In the genomic region with DNA sequence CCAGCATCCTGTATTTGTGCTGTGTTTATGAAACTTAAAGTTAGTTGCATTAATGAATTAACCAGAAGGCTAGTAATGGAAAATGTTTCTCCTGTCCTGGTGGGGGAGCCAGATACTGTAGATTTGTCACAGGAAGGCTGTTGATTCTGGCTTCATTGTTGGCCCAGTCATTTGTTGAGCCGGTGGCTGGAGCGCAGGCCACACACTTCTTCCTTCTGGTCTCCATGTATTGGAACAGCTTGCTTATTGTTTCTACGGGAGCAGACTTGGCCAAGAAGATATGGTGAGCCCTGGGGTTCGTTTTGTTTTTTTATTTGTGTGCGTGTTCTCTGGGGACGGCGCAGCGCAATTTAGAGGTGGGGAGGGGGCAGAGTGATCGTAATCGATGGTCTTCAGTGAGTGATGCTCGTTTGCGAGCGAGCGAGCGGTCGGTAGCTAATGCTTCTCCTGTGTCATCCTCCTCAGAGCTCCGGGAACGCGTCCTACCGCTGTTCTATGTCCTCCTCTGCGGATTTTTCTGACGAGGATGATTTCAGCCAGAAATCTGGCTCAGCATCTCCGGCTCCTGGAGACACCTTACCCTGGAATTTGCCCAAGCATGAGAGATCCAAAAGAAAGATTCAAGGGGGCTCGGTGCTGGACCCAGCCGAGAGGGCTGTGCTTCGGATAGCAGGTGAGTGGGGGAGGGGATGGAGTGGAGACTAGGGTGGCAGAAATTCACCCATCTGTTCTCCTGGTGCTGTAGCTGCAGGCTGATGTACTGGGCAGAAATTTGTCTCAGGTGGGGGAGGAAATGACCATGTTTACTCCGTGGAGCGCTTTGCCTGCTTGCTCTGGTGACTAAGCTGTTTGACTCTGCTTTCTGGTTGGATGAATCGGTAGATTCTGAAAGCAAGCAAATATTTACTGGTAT, we compare ENCODE assay signal across 8 mouse cellular contexts.
DNase-seq lines count a peak whose midpoint lies in the region; ATAC-seq and TF ChIP-seq lines count a peak whose summit lies in the region.

No protein-coding gene starts in this region.

- peak; percentile 78 for DNase-seq in CD4-positive, CD25-positive, alpha-beta regulatory T cell, adult 2 months (ENCODE audit: low read depth, low spot score)
- peak; percentile 95 for DNase-seq in brain, adult 2 months (ENCODE audit: low read depth, low spot score)
- peak; percentile 76 for DNase-seq in forebrain, embryonic 11.5 days (ENCODE audit: low spot score)
- DNase-seq in kidney, postnatal 10 days = peak; percentile 76
- peak; percentile 38 for DNase-seq in naive thymus-derived CD4-positive, alpha-beta T cell, adult 2 months (ENCODE audit: low read depth)

- H3K4me2 ChIP-seq in forebrain, embryonic 11.5 days (ENCODE audit: low read depth, low read length, severe bottlenecking) = peak overlapping the region; percentile 88
- H3K4me2 ChIP-seq in heart, embryonic 16.5 days (ENCODE audit: low read depth, low read length) = peak overlapping the region; percentile 98
- peak overlapping the region; percentile 64 for H3K4me2 ChIP-seq in liver, embryonic 12.5 days

- H3K9ac ChIP-seq in forebrain, embryonic 11.5 days (ENCODE audit: low read length) = peak overlapping the region; percentile 72
- H3K9ac ChIP-seq in heart, embryonic 16.5 days (ENCODE audit: low read length) = peak overlapping the region; percentile 76
- H3K9ac ChIP-seq in liver, embryonic 12.5 days = no peak overlapping the region

- TF ChIP-seq CTCF in testis, adult 2 months (IDR thresholded peaks at IDR 0.05; ENCODE audit: control insufficient read depth, insufficient read depth, insufficient replicate concordance, low read depth, low read length) = no peak

- ATAC-seq in forebrain, embryonic 11.5 days (replicated peaks; ENCODE audit: low FRiP score) = peak; percentile 83
- ATAC-seq in heart, embryonic 16.5 days (replicated peaks; ENCODE audit: extremely low read depth, insufficient read depth, low FRiP score) = peak; percentile 80
- 0 out of 2 replicates have a peak, but pooled peaks have one; percentile 40 for ATAC-seq in liver, embryonic 12.5 days

- under 1% methylated on average over 29 of the region's 29 CpGs for WGBS in forebrain, embryonic 11.5 days
- 1% methylated on average over 29 of the region's 29 CpGs for WGBS in heart, embryonic 16.5 days
- WGBS in liver, embryonic 12.5 days (ENCODE audit: insufficient replicate concordance) = 3% methylated on average over 29 of the region's 29 CpGs

- no peaks in the 10 kb centered on the region for H3K27me3 ChIP-seq in forebrain, embryonic 11.5 days (ENCODE audit: control insufficient read depth, insufficient read depth, low read length)
- no peaks in the 10 kb centered on the region for H3K27me3 ChIP-seq in heart, embryonic 16.5 days (ENCODE audit: control insufficient read depth, insufficient read depth, low read length)
- peaks cover 18% of the 10 kb centered on the region for H3K27me3 ChIP-seq in liver, embryonic 12.5 days (replicated peaks)
- H3K27me3 ChIP-seq in testis, adult 2 months (ENCODE audit: control insufficient read depth, insufficient read depth, low read length) = no peaks in the 10 kb centered on the region

- peak overlapping the region; percentile 56 for H3K4me3 ChIP-seq in forebrain, embryonic 11.5 days (ENCODE audit: low read depth, low read length)
- peak overlapping the region; percentile 65 for H3K4me3 ChIP-seq in heart, embryonic 16.5 days (ENCODE audit: low read length)
- peak overlapping the region; percentile 41 for H3K4me3 ChIP-seq in liver, embryonic 12.5 days
- peak overlapping the region; percentile 61 for H3K4me3 ChIP-seq in testis, adult 2 months (ENCODE audit: control insufficient read depth, low read depth, low read length)

- peaks cover 14% of the 10 kb centered on the region; the same call in 1 of the 2 replicates for H3K4me1 ChIP-seq in forebrain, embryonic 11.5 days (replicated peaks; ENCODE audit: control insufficient read depth, insufficient read depth, low read length)
- peaks cover 15% of the 10 kb centered on the region for H3K4me1 ChIP-seq in heart, embryonic 16.5 days (ENCODE audit: control insufficient read depth, insufficient read depth, low read length)
- H3K4me1 ChIP-seq in liver, embryonic 12.5 days = peaks cover 1% of the 10 kb centered on the region
- H3K4me1 ChIP-seq in testis, adult 2 months (ENCODE audit: control insufficient read depth, insufficient read depth, low read length) = peaks cover 5% of the 10 kb centered on the region

- H3K9me3 ChIP-seq in forebrain, embryonic 11.5 days (ENCODE audit: control insufficient read depth, low read length) = no peaks in the 10 kb centered on the region
- H3K9me3 ChIP-seq in heart, embryonic 16.5 days (replicated peaks; ENCODE audit: control insufficient read depth, low read length) = no peaks in the 10 kb centered on the region
- no peaks in the 10 kb centered on the region for H3K9me3 ChIP-seq in liver, embryonic 12.5 days (replicated peaks)

- H3K27ac ChIP-seq in forebrain, embryonic 11.5 days (ENCODE audit: low read depth, low read length) = peak overlapping the region; percentile 68
- H3K27ac ChIP-seq in heart, embryonic 16.5 days (ENCODE audit: low read length) = peak overlapping the region; percentile 74
- H3K27ac ChIP-seq in liver, embryonic 12.5 days = no peak overlapping the region
- H3K27ac ChIP-seq in testis, adult 2 months (ENCODE audit: control insufficient read depth, insufficient read depth, low read depth, low read length) = no peak overlapping the region

- no peak for TF ChIP-seq POLR2A in testis, adult 2 months (IDR thresholded peaks at IDR 0.05; ENCODE audit: control insufficient read depth, low read depth, low read length)

- H3K36me3 ChIP-seq in forebrain, embryonic 11.5 days (ENCODE audit: control insufficient read depth, insufficient read depth, low read length) = no peaks in the 10 kb centered on the region
- no peaks in the 10 kb centered on the region for H3K36me3 ChIP-seq in heart, embryonic 16.5 days (ENCODE audit: control insufficient read depth, insufficient read depth)
- H3K36me3 ChIP-seq in liver, embryonic 12.5 days = no peaks in the 10 kb centered on the region
- H3K36me3 ChIP-seq in testis, adult 2 months (ENCODE audit: control insufficient read depth, insufficient read depth, low read length) = no peaks in the 10 kb centered on the region

Comparison
In these comparisons a context has a peak if more than half of its experiments do, and no peak if none do; other contexts are left out.
1. DNase-seq: peak in every context shown above with its lines; median percentile 95 in brain, adult 2 months; 78 in CD4-positive, CD25-positive, alpha-beta regulatory T cell, adult 2 months; 76 in forebrain, embryonic 11.5 days; 76 in kidney, postnatal 10 days; 38 in naive thymus-derived CD4-positive, alpha-beta T cell, adult 2 months.
2. H3K27ac ChIP-seq: peak in forebrain, embryonic 11.5 days (single experiment) and heart, embryonic 16.5 days (single experiment); none in liver, embryonic 12.5 days (single experiment) and testis, adult 2 months (single experiment).
3. Peak in every context shown above with its lines, with median percentiles within 50 percentile points of each other: ATAC-seq, H3K4me2 ChIP-seq and H3K4me3 ChIP-seq.